Mouse (Mus musculus) heart, adult 8-10 months (tissue): ENCODE measurements around the gene Iqgap1. TPM values are rescaled to one million over a fixed set of nuclear protein-coding genes. Genes with fewer than 3 reads are reported as not detected.
"Not testable (repeated sequence)": the region's sequence is repeated elsewhere in the genome, so short reads cannot be mapped to it uniquely, and the experiment has no call there.

Experiments
- DNase-seq: peaks from one replicate; pipeline ENCODE4 v3.0.0; 2022; ENCODE audit warnings: low spot score
- total RNA-seq, 4 experiments: library from RNA; stranded (reverse); gene quantifications; 2 replicates each; pipeline ENCODE4 v1.2.4; 2022

Gene Iqgap1
- total RNA-seq, 4 experiments from 2014 or later: 28.6 to 38.3 (median 31.5) TPM

GRCm38 (mm10) chr7:80773834-80774614 lies 51.8 kb downstream of the Iqgap1 start:
- DNase-seq: peak; percentile 73

- no peak for DNase-seq
Observed at GRCm38 (mm10) chr7:80770466-80770865, 55.3 kb downstream of the Iqgap1 start.

GRCm38 (mm10) chr7:80766861-80767312 lies 58.9 kb downstream of the Iqgap1 start:
- DNase-seq: no peak

GRCm38 (mm10) chr7:80766072-80766471 lies 59.7 kb downstream of the Iqgap1 start:
- DNase-seq: no peak

GRCm38 (mm10) chr7:80763864-80764437 lies 61.8 kb downstream of the Iqgap1 start:
- DNase-seq: peak; percentile 67

- no peak for DNase-seq
Observed at GRCm38 (mm10) chr7:80762297-80762696, 63.5 kb downstream of the Iqgap1 start.

- no peak for DNase-seq
Observed at GRCm38 (mm10) chr7:80754086-80754485, 71.7 kb downstream of the Iqgap1 start.

GRCm38 (mm10) chr7:80753613-80754012 lies 72.2 kb downstream of the Iqgap1 start:
- no peak for DNase-seq

GRCm38 (mm10) chr7:80749624-80750023 lies 76.2 kb downstream of the Iqgap1 start:
- no peak for DNase-seq

- not testable (repeated sequence) for DNase-seq
Observed at GRCm38 (mm10) chr7:80749109-80749508, 76.7 kb downstream of the Iqgap1 start.

- DNase-seq: no peak
Observed at GRCm38 (mm10) chr7:80747371-80747770, 78.4 kb downstream of the Iqgap1 start.

GRCm38 (mm10) chr7:80746166-80746761 lies 79.5 kb downstream of the Iqgap1 start:
- DNase-seq: no peak

- DNase-seq: no peak
Observed at GRCm38 (mm10) chr7:80745746-80746145, 80.0 kb downstream of the Iqgap1 start.

- no peak for DNase-seq
Observed at GRCm38 (mm10) chr7:80745250-80745649, 80.5 kb downstream of the Iqgap1 start.

GRCm38 (mm10) chr7:80743920-80744630 lies 81.7 kb downstream of the Iqgap1 start:
- DNase-seq: no peak

GRCm38 (mm10) chr7:80742671-80743070 lies 83.1 kb downstream of the Iqgap1 start:
- DNase-seq: no peak

GRCm38 (mm10) chr7:80740954-80741353 lies 84.8 kb downstream of the Iqgap1 start:
- DNase-seq: peak; percentile 74

- DNase-seq: no peak
Observed at GRCm38 (mm10) chr7:80736199-80736598, 89.6 kb downstream of the Iqgap1 start.

GRCm38 (mm10) chr7:80732986-80733385 lies 92.8 kb downstream of the Iqgap1 start:
- DNase-seq: no peak

GRCm38 (mm10) chr7:80729662-80730061 lies 96.1 kb downstream of the Iqgap1 start:
- DNase-seq: peak; percentile 64

GRCm38 (mm10) chr7:80721041-80721440 lies 104.7 kb downstream of the Iqgap1 start:
- DNase-seq: no peak

- no peak for DNase-seq
Observed at GRCm38 (mm10) chr7:80719582-80719981, 106.2 kb downstream of the Iqgap1 start.
